Mouse (Mus musculus) urinary bladder, postnatal 36 days (tissue): ENCODE data around the gene Capzb.

Experiments used
- DNase-seq, 2 experiments: peaks; one replicate each; pipeline ENCODE4 v3.0.0; 2022; ENCODE audit warnings: low spot score in 2 of 2, mixed read lengths in 1 of 2

The Capzb gene

GRCm38 (mm10) chr4:139265783-139266499 lies 73.2 kb downstream of the Capzb start:
- DNase-seq, result no peak

DNA sequence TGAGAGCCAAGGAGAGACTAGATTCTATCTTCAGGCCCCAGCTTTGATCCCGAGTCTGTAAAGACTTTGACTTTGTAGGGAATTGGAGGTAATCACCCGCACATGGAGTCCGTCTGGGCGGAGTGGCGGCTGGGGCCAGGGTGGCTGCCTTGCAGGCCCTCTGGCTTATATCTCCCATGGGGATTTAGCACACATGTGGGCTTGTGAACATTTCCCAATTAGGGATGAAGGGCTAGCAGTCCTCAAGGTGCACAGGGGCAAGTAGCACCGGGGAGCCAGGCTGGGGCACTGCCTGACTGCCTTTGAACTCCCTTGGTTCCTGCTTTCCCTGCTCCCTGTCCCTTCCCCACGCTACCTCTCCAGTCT lies 73.8 kb downstream of the Capzb start:
- no peak for DNase-seq

GRCm38 (mm10) chr4:139267335-139267734 lies 74.6 kb downstream of the Capzb start:
- DNase-seq, result no peak

DNA sequence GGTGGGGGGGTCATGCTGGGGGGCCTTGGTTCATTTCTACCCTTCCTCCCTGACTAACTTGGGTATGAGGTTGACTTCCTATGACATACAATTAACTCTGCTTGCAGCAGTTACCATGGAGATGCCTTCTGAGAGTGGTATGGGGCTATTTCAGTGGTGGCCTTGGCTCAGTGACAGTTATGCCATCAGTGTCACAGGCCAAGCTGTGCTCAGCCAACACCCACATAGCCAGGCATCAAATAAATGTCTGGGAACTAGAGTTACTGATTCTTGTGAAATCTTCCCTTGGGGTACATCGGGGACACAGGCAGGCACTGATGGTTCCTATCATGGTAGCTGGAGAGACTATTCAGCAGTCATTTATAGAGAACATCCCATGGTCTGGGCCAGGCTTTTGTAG lies 75.5 kb downstream of the Capzb start:
- DNase-seq, result no peak

GRCm38 (mm10) chr4:139270168-139270567 lies 77.5 kb downstream of the Capzb start:
- no peak for DNase-seq

DNA sequence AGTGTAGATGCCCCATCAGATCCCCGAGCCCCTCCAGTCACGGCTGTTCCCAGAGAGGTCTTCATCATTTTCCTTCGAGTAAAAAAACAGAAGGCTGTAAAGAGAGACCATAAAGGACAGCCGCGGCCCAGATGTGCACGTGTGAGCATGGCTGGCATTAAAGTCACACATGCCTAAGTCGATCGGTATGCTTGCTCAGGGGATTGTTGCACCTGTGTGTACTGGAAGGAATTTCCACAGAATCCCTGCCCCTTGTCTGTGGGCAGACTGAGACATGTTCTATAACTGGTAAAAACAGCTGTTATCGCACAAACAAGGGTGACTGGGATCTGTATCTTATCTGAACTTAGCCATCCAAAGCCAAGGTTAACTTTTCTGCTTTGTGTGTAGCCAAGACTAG lies 78.9 kb downstream of the Capzb start:
- DNase-seq, result no peak

DNA sequence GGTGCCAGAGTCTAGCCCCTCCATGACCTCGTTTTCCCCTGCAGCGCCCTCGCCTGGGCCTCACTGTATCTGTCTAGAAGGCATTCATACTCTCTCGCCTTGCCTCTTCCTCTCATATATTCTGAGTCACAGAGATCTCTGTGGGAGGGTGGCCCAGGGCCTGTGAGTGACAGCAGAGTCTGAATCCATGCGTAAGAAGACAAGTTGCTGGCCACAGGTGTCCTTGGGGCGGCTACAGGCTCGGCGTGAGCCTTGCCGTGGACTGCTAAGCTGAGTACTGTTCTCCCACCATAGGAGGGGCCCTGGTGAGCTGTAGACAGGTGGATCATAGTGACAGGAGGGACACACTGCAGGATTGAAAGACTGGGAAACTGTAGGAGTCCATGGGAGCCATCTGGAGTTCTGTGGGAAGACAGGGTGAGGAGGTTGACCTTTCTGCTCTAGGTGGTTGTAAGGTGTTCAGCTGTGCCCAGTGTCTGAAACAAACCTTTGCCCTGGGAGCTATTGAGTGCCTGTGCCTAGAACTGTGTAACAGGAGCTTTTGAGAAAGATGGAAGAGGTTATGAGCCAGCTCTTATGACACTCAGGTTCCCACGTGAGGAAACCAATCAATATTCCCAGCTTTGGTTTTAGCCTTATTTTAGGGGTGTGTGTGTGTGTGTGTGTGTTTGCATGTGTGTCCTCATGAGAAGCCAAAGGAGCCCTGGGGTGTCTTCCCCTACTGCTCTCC lies 80.4 kb downstream of the Capzb start:
- no peak for DNase-seq

DNA sequence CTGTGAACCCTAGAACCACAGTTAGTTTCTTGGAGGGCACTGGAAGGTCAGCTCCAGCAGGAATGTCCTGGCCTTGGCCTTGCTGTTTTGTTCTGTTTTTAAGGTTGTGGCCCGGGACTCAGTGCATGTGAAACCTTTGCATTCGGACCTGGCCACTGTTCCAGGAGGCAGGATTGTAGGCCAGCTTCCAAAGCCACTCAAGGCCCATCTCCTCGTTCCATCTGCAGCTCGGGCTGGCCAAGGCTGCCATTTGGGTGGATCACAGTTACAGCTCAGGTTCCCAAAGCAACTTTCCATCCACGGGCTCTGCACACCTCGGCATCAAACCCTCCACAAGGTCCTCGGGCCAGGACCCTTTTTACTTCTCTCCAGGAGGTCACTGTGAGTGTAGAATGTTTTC lies 81.9 kb downstream of the Capzb start:
- no peak for DNase-seq

DNA sequence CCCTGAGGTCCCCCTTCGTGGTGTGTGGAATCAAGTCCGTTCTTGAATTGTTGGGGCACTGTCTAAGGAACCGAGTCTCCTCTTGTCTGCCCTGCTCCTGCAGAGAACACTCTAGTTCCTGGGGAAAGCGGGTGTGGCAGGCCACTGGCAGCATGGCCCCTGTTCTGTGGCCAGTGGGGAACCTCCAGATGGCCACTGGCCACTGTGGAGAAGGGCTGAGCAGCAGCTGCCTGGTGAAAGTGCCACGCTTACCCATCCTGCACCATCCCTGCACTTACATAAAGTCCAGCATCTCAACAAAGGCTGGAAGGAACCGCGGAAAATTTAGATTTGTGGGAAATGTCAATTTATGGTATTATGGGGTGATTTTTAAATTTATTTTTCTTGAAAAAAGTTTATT lies 83.7 kb downstream of the Capzb start:
- DNase-seq, result no peak

- DNase-seq, result no peak
Observed at GRCm38 (mm10) chr4:139280530-139280929, 87.8 kb downstream of the Capzb start.

- DNase-seq, result no peak
Observed at GRCm38 (mm10) chr4:139281791-139282345, 89.2 kb downstream of the Capzb start.

- DNase-seq, result no peak
Observed at GRCm38 (mm10) chr4:139282955-139283417, 90.3 kb downstream of the Capzb start.

GRCm38 (mm10) chr4:139284877-139285276 lies 92.2 kb downstream of the Capzb start:
- no peak for DNase-seq

- no peak for DNase-seq
Observed at GRCm38 (mm10) chr4:139286234-139286633, 93.5 kb downstream of the Capzb start.

- DNase-seq, result peak; percentile 86 to 87
Observed at GRCm38 (mm10) chr4:139287122-139287863, 94.6 kb downstream of the Capzb start.

GRCm38 (mm10) chr4:139289017-139289416 lies 96.3 kb downstream of the Capzb start:
- DNase-seq, result peak in 1 of 2 experiments; percentile 52

GRCm38 (mm10) chr4:139291099-139291498 lies 98.4 kb downstream of the Capzb start:
- no peak for DNase-seq

GRCm38 (mm10) chr4:139292038-139292437 lies 99.3 kb downstream of the Capzb start:
- no peak for DNase-seq

DNA sequence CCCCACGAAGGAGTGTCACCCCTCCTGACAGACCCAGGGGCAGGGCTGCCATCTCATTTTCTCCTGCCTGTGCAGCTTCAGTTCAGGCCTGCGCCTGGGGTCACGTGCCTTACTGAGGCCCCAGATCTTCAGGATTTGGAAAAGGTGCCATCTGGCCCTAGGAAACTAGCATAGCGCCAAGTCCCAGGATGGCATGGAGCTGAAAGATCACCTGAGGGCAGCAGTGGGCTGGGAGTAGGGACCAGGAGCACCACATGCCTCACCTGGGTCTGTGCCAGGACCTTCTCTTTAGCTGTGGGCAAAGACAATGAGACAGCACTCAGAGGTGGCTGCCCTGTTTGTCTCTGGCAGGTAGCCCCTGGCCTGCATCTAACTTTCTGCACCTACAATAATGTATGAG lies 104.9 kb downstream of the Capzb start:
- DNase-seq, result peak in 1 of 2 experiments; percentile 43

DNA sequence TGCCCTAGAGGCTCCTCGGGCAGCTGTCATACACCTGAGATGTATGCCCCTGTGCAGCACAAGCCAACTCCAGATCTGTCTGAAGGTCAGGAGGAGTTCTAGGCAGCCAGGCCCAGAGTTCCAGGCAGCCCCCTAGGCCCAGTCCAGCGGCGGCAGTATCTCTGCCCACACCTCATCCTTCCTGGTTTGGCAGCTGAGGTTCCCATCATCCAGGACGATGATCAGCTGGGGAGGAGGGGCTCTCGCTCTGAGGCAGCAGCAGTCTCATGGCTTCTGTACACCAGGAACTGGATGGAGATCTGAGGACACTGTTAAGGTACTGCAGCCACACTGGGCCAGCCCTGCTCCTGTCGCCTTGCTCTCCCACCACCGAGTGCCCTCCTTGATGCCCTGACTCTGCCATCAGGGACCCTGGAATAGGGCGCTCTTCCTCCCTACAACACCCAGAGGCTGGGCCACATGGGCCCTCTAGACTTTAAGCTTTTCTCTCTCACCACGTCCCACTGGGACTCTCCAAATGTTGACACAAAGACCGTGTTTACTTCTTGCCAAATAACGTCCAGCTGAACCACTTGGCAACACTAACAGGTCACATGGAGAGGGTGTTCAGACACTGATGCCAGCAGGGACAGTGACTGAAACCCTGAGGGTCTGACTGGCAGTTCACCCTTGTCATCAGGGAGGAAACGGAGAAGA lies 106.1 kb downstream of the Capzb start:
- DNase-seq, result no peak

GRCm38 (mm10) chr4:139301780-139302179 lies 109.1 kb downstream of the Capzb start:
- no peak for DNase-seq

DNA sequence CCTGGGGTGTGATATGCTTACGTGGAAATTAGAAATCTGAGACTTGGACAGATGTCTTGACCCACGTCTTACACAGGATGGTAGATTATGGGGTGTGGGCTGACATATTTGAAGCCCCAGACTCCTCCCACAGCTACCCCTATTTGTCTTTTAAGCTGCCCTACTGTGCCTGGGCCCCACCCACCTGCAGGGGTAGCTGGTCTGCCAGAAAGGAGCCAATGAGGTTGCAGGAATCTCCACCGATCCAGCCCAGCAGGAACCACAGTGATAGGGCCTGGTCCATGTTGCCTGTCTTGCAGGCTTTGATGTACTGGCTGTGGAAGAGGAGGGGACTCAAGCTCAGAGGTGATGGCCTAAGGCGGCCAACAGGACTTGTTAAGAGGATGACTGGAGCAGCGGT lies 109.5 kb downstream of the Capzb start:
- DNase-seq, result no peak
